Mouse (Mus musculus) B cell, adult 2 months (primary cell): ENCODE results near the gene Nfib.

Source experiments
- DNase-seq, 2 experiments: peaks; one replicate each; pipeline ENCODE4 v3.0.0; 2022

The Nfib gene

DNA sequence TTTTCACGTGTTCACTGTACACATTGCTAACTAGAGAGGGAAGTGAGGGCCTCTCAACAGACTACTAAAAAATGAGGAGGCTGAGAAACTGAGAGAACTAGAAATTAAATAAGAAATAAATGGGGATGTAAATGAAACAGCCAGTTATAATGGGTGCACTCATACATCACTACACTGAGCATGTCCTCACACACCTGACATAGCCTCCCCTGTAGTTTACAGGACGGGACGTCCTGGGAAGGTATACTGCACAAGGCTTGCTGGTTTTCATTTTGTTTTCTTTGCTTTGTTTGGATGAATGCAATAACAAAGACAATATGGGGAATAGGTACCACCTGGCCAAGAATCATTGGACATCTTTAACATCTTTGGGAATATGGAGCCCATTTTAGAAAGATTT lies 211.1 kb downstream of the Nfib start:
- no peak for DNase-seq

DNA sequence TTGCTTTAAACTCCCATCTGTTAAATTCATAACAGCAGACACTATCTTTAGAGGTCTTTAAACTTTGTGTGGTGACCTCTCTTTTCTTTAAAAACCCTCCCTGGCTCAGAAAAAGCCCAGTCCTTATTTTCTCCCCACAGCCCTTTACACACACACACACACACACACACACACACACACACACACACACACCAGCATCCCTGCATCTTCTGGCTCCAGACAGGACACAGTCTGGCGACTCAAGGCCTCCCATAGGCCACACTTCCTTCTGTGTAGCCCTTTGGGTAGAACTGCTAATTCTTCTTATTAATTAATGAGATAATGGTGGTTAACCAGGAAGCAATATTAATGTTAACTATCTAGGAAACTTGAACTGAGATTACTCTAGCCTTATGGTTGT lies 211.7 kb downstream of the Nfib start:
- DNase-seq: no peak

DNA sequence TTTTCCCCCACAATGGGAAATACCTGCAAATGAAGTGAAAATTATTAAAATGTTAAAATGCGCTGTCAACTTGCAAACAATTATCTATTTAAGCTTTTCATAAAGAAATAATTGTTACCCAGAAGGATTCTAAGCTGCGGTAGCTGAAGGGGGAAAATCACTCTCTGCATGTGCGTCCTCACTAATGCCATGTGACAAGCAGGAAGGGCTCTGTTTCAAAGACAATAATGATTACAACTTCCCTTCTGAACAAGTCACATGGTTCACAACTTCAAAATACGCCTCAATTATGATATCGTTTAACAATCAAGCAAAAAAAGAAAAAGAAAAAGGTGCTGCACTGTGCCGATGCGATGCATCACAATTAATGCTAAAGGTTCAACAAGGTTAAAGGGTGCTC lies 212.2 kb downstream of the Nfib start:
- no peak for DNase-seq

DNA sequence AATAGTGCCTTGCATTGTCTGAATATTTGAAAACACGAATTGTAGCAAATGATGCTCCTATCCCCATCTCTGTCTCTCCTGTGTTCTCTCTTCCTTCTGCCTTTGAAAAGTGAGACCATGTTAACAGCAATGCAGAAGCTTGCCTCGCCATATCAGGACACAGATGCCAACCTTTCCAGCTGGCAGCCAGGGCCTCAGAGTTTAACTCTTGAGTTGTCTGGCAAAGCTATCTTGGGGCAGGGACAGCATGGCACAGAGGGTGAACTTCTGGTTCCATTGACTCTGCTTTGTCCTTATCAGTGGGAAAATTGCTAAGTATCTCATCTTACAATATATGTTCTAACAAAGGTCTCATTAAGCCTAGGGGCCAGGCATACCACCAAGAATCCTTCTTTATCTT lies 212.8 kb downstream of the Nfib start:
- DNase-seq: no peak

DNA sequence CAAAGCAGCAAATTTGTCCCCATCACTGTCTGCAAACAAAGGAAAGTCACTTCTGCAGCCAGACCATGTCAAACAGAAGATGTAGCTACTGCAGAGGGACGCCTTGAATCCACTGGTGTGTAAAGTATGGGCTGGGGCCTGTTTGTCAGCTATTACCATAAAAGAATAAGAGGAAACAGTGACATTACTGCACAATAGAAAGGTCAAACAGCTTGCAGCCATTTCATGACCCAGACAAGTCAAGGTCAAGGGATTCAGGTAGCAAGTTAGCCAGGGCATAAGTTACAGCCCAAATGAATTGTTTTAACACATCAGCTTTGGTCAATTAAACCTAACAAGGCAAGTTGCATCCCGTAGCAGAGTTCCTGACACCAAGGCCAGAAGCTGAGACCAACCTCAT lies 215.6 kb downstream of the Nfib start:
- DNase-seq: no peak

DNA sequence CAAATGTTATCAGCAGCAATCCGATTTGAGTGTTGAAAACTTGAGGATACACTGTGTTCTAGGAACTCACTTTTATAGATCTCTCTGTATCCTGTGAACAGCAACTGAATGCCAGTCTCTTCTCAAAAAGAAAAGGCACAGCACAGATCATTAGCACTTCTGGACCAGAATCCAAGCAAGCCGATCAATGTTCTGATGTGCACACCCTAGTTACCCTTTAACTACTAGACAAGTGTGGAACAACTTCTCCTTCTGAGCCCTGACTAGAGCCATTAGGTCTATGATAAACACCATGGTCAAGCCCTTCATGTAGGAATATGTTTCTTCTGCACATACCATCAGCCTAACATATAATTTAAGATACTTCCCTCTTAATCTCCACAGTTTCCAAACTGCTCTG lies 219.6 kb downstream of the Nfib start:
- DNase-seq: no peak

DNA sequence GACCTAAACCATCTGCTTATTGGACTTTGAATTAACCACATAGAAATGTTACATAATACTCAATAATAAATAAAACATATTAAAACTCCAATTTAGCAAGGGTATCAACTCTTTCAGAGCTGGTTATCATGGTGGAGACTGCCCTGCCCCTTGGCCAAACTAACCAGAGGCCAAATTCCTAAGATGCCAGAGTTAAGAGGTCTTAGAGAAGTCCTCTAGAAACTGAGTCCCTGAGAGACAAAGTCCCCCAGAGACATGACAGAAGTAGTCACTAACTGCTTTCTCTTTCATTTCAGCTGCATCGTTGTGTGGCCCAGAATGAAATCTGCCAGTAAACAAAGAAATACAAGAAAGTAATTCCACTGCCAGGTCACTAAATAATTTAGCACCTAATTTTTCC lies 221.7 kb downstream of the Nfib start:
- DNase-seq: no peak

DNA sequence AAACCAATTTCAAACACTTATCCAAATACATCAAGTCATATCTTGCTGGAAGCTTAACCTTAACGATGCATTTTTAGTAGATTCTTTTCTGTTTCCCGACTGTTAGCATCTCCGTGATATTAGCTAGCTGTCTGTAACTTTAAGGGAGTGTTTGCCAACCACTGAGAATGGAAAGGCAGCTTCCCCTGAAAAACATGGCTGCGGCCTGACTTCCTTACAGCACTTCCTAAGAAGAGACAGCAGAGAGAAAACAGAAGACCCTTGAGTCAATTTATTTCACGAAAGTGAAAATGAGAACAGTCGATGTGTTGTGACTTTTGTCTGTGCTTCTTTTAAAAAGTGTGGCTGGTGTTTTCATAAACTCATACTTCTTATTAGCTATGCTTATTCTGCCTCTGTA lies 222.3 kb downstream of the Nfib start:
- DNase-seq: no peak

DNA sequence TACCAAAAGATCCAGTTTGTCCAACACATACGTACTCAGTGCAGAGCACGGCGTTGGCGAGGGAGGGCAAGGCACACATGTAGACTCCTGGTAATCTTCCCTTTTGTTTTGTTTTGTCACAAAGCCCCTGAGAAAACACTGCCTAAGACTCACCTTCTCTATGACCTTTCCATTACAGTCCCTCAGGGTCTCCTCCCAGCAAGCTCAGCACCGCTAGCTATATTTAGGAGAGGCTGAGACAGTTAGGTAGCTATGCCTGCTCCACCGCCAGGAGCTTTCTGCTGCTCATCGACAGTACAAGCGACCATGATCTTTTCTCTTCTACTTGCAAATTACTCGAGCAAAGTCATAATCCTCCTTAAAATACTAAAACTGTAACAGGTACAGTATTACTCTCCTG lies 224.9 kb downstream of the Nfib start:
- DNase-seq: no peak

DNA sequence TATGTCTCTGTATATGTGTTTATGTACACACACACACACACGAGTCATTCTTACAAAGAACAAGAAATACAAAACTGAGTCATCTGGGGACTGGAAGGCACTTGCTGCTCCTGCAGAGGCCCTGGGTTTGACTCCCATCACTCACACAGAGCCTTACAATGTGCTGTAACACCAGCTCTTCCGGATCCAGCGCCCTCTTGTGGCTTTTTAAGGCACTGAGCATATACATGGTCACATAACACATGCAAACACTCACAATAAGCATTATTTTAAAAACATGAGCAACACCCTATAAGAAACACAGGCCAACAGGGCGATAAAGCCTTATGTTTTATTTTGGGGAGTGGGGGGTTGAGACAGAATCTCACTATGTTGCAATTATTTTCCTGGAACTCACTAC lies 226.2 kb downstream of the Nfib start:
- DNase-seq: no peak

DNA sequence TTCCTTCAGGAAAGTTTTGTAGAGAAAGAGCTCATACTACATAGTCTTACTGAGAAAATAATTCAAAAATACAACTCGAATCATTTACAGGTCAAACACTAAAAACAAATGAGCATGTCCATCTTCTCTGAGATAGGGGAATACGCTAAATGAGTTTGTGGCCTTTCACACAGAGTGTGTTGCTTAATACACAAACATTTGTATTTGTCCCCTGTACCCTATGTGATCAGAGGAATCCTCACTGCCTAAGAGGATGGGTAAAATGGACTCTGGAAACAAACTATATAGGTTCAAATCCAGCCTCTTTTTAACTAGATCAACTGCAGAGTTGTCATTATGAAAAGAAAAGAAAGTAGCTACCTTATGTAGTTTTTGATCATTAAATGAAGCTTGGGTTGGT lies 227.8 kb downstream of the Nfib start:
- DNase-seq: no peak

DNA sequence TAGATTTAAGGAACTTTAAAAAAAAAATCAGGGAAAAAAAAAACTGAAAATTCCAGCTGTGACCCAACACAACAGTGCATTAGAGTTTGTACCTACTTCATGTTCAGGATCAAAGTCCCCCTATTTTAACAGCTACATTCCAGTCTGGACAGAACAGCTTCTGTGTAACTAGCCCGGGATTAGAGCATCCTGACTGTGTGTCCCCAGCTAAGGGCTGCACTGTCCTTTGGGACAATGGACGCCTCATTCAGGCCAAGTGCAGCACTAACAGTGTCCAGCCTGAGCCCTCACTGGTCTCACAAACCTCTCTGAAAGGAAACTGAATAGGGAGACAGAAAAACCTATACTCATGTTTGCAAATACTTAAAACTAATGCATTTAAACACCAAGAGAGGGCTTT lies 229.1 kb downstream of the Nfib start:
- no peak for DNase-seq

DNA sequence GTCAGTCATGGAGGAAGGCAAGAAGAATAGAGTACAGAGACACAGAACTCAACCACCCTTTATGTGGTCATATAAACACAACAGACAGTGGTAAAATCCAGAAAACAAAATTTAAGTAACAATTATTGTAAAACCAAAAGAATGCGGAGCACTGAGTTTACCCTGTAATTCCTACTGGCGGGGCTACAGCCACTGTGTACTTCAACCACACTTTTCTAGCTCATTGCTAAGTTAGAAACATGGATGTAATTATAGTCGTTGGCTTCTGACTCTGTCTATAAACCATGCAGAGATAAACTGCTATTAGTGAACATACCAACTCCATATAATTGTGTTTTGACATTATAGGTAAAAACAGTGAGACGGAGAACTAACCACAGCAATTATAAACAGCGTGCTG lies 231.2 kb downstream of the Nfib start:
- no peak for DNase-seq

DNA sequence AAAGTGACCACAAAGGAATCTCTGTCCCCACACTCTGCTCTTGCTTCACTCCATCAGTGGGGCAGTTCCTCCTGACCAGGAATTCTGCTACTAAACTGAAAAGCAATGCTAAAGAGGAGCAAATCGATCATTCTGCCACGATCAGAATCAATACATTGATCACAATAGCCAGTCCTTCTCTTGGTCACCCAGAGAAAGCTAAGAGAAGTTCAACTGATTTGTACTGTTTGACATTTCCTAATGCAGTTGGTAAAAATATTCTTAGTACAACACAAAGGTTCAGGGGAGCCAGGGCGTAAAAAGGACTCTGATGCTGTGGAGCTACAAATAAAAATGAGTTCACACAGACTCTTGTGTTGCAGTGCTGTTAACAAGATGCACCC lies 234.6 kb downstream of the Nfib start:
- DNase-seq: no peak

DNA sequence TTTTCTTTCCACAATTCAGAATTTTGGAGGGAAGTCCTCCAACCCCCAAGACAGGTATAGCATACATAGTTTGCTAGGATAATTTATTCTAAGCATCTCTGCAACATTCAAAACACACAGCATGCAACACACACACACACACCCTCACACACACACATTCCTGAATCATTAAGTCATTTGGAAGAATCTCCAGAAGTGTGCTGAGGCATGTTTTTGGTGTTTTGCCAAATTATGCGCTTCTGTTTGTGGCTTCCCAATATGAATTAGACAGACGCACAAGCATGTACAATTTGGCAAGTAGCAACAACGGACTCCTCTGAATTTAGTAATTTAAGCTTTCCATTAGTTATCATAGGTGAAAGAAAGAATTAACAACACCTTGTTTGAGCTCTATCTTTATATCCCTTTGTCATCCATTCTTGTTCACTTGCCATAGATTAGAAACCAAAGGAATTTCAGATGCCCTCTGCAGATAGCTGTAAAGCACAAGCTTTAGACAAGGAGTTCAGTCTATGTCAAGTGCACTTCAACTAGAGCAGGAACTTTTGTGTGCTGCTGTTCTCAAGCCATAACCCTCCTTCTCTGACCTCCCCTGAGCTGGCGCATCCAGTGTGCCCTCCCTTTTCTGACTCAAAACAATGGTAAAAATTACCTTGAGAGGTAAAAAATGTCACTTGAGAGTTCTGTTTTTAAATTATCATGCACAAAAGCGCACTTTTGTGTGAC lies 235.2 kb downstream of the Nfib start:
- no peak for DNase-seq

DNA sequence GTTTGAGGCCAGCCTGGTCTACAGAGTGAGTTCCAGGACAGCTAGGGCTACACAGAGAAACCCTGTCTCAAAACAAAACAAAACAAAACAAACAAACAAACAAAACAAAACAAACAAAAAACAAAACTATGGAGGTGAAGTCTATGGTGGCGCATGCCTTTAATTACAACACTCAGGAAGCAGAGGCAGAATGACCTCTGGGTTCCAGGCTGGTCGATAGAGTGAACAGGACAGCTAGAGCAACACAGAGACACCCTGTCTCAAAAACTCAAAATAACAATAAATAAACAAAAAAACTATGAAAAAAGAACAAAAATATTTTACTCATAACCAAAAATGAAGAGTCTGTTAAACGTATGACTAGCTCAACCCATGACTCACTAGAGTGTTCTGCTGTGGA lies 236.6 kb downstream of the Nfib start:
- no peak for DNase-seq

DNA sequence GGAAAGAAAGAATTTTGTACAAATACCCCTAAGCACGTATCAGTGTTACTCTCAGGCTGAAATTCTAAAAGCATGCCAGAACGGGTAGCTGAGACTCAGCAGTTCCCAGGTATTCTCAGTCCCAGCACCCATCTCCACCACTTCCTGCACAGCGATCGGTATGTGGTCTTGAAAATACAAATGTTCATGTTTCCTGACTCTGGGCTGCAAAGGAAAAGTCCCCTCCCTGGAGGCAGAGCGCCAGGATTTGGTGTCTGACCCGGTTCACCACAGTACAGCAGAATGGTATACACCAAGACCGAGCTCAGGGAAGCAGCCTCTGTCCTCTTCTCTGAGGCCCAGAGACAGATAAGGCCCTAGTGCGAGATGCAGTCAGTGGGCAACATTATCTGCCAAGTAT lies 238.8 kb downstream of the Nfib start:
- DNase-seq: no peak

DNA sequence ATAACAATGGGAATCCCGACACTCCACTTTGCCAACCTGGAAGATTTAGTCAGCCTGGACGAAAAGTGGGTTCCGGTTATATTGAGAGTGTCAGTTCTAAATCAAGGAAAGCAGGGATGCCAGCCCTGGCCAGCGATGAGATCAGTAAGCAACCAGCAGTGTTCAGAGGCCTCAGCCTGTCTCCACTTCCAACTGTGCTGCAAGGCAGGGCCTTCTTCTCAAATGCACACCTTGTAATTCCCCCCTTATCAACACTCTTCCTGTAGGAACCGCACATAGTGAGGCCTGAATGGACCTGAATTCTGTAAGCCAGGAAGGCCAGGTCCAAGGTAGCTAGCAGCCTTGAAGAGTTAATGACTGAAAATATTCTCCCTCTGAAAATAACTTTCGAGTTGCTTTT lies 239.4 kb downstream of the Nfib start:
- DNase-seq: no peak

DNA sequence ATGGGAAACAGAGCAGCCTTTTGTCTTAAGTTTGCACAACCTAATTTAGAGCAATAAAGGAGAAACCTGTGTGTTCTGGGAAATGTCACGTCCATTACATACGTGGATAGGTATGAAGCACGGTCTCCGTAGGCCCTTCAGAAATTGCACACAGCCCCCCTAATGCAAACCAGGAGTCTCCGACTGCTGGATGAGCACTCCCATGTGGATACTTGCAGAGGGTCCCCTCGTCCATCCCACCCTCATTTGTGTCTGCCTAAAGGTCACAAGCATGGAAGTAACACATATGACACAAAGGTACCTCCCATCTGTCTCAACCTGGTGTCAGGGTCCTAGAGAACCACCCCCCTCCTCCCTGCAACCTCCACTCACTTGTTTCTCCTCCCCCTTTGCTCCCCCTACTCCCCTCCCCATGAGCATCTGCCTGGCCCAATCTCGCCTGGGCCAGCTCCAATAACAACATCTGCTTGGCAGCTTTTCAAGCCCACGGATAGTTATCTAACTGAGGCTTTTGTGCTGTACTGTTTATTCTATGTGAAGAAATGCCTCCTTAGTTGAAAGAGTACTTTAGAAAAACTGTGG lies 241.4 kb downstream of the Nfib start:
- no peak for DNase-seq

DNA sequence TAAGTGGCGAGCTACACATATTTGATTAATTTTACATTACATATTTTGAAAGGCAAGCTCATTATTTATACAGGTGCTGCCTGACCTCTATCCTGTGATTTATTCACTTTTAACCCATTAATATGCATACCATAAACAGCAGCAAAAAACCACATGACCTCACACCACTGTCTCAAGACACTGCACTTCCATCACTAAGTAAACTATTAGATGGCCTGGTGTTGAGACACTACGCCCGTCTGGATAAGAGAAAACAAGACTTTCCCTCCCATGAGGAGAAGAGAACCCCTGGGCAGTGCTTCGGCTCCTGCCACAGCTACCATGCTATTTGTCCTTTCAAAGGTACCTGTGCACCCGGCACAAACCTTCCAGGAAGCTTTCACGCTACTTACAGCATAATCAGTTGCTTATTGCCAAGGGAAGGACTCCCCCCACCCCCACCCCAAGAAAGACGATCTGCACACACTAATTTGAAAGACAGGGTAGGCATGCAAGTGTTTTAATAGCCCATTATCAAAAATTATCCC lies 242.3 kb downstream of the Nfib start:
- no peak for DNase-seq

DNA sequence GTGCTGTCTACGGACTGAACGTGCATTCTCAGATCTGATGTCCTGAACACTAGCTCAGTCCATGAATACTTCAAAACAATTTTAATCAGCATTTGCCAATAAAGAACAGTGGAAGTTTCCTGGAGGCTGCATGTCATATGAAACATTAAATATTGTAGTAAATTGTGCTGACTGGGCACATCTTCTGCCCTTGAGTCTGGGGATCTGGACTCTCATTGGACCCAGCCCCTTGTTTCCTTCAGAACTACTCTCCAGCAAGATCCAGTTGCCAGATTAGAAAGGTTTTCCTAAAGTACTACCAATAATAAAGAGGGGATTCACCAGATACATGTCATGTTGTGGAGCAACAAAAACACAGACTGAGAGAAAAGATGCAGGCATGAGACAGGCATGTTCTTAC lies 243.9 kb downstream of the Nfib start:
- DNase-seq: no peak

DNA sequence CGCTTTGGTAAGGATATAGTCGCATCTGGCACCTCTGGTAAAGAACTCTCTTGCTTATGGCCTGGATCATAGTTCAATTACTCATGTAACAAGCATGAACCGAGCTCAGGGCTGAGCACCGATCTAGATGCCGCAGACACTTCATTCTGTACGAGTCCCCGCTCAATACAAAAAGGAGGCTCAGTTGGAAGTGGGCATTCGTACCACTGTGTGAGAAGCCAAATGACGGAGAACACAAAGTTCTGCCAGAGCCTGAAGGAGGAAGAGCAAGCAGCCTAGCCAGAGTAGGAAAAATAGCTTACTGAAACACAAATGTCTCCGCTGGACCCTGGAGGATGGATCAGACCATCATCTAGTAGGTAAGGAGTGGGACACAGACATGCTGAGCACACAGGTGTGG lies 246.7 kb downstream of the Nfib start:
- no peak for DNase-seq

DNA sequence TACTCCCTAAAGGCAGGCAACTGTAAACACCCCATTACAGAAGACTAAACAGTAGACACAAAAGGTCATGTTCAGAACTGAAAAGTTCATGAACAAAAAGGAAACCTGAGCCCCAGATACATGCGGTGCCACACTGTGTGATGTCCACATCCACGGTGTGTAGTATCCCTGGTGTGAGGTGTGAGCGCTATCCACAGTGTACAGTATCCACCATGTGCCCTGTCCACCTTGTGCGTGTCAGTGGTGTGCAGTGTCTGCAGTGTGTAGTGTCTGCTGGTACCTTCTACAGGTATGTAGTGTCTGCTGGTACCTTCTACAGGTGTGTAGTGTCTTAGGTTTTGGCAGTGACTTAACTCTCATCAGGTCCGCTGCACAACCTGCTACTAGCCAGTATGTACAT lies 248.6 kb downstream of the Nfib start:
- no peak for DNase-seq

DNA sequence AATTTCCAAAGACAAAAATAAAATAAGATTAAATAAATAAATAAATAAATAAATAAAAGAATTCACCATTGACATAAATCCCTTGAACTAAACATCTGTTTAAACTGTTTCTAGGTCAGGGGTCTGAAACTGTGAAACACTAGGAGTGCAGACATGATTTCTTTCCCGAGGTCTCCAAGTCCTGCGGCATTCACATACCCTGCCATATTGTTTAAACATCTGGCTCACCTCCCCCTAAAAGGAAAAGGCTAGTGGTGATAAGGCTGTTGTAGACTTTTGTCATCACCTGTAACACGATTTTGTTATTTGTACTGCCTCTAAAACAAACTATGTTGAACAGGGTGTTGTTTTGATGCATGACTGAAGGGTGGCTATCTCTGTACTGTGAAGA lies 249.2 kb downstream of the Nfib start:
- DNase-seq: no peak
